Mouse (Mus musculus) stomach, postnatal 0 days (tissue): ENCODE data around the gene Cnr2.

ENCODE experiments used
- CTCF ChIP-seq: IDR thresholded peaks from 2 replicates; pipeline ENCODE4 v1.5.1; 2016; ENCODE audit warnings: antibody characterized with exemption, low read depth, mild to moderate bottlenecking, moderate library complexity
- EP300 ChIP-seq: optimal IDR thresholded peaks from 2 replicates; pipeline ENCODE3; 2016; ENCODE audit warnings: antibody characterized with exemption

DNA sequence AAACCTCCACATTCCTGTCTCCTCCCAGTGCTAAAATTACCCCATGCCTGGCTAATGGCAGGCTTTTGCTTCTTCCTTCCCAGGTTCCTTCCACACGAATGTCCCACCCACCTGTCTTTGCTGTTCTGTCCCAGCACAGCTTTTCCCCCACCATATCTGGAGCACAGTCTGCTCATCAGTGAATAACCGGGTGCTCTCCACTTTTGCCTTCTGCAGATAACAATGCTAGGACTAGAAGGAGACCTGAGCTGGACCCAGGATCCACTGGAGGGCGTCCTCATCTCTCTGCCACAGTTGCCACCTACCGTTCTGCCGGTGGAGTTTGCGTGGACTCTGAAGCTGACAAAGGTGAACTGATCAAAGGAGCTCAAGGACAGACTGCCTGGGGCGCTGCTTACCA, 43.7 kb downstream of the Cnr2 start:
- TF ChIP-seq CTCF (0 out of 2 replicates have a peak, but pooled peaks have one; percentile 1), EP300 (no peak)
